Mouse (Mus musculus) cerebellum, adult 9-10 months (tissue): ENCODE results near the gene Palld.

ENCODE experiments used
- DNase-seq: peaks from one replicate; pipeline ENCODE4 v3.0.0; 2022

The Palld gene

GRCm38 (mm10) chr8:61623485-61624417 is 278.7 kb downstream of the Palld start:
- no peak for DNase-seq

- DNase-seq: no peak
These were observed 281.2 kb downstream of the Palld start for GRCm38 (mm10) chr8:61621300-61621699.

GRCm38 (mm10) chr8:61617651-61618050 is 284.8 kb downstream of the Palld start:
- DNase-seq: no peak

GRCm38 (mm10) chr8:61617049-61617448 is 285.4 kb downstream of the Palld start:
- DNase-seq: no peak

GRCm38 (mm10) chr8:61615711-61616697 is 286.5 kb downstream of the Palld start:
- DNase-seq: no peak

GRCm38 (mm10) chr8:61611741-61612140 is 290.7 kb downstream of the Palld start:
- DNase-seq: no peak

GRCm38 (mm10) chr8:61611077-61611476 is 291.4 kb downstream of the Palld start:
- DNase-seq: no peak

- DNase-seq: no peak
These were observed 291.9 kb downstream of the Palld start for GRCm38 (mm10) chr8:61610546-61610945.

GRCm38 (mm10) chr8:61607463-61607813 is 295.1 kb downstream of the Palld start:
- DNase-seq: no peak

GRCm38 (mm10) chr8:61606795-61607462 is 295.6 kb downstream of the Palld start:
- no peak for DNase-seq

- DNase-seq: no peak
These were observed 297.6 kb downstream of the Palld start for GRCm38 (mm10) chr8:61604871-61605270.

- DNase-seq: no peak
These were observed 305.6 kb downstream of the Palld start for GRCm38 (mm10) chr8:61596889-61597288.

- DNase-seq: no peak
These were observed 311.0 kb downstream of the Palld start for GRCm38 (mm10) chr8:61591446-61591845.

- DNase-seq: peak; percentile 28
These were observed 311.7 kb downstream of the Palld start for GRCm38 (mm10) chr8:61590551-61591431.

GRCm38 (mm10) chr8:61589972-61590391 is 312.5 kb downstream of the Palld start:
- DNase-seq: no peak

- no peak for DNase-seq
These were observed 314.2 kb downstream of the Palld start for GRCm38 (mm10) chr8:61588336-61588735.

GRCm38 (mm10) chr8:61587731-61588130 is 314.8 kb downstream of the Palld start:
- no peak for DNase-seq

GRCm38 (mm10) chr8:61586529-61586928 is 316.0 kb downstream of the Palld start:
- DNase-seq: no peak

GRCm38 (mm10) chr8:61585746-61586145 is 316.7 kb downstream of the Palld start:
- DNase-seq: no peak

GRCm38 (mm10) chr8:61584714-61585383 is 317.6 kb downstream of the Palld start:
- DNase-seq: no peak

GRCm38 (mm10) chr8:61582547-61582946 is 319.9 kb downstream of the Palld start:
- no peak for DNase-seq
